Mouse (Mus musculus) cerebellum, adult 2 months (tissue): ENCODE measurements around the gene Shank2.

Experiments used
- CTCF ChIP-seq: fragments of 200-500 bp; IDR thresholded peaks from 2 replicates; pipeline ENCODE4 v1.5.1; 2011; ENCODE audit warnings: low read depth, mild to moderate bottlenecking, control low read depth, low read length, moderate library complexity, borderline replicate concordance; ENCODE audit not compliant: insufficient read depth
- POLR2A ChIP-seq: fragments of 200-500 bp; IDR thresholded peaks from 2 replicates; pipeline ENCODE4 v1.6.1; 2011; ENCODE audit warnings: low read length, control low read depth, borderline replicate concordance; ENCODE audit not compliant: insufficient read depth

DNA sequence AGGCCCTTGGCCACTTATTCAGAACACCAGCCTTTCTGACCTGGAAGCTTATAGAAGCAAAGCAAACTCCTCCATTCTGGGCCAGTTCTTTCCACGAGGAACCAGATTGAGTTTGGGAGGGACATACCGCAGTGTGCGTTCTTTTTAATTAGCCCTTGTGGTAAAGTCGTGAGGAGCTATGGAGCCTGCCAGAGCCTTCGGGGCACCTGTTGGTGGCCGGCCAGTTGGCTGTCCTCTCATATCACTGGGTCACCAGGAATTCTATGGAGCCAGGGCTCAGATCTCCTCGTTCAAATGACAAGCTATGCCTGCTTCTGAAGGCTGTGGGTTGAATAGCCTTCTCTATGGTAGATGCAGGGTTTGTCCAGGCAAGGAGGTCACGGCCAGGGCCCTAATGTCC is 156.2 kb downstream of the Shank2 start:
- TF ChIP-seq POLR2A (no peak), CTCF (no peak)
